Mouse (Mus musculus) embryonic facial prominence, embryonic 13.5 days (tissue): ENCODE measurements around the gene Pdcd2l. TPM values are rescaled to one million over a fixed set of nuclear protein-coding genes. Genes with fewer than 3 reads are reported as not detected.

ENCODE experiments used
- polyA plus RNA-seq: library from polyadenylated mRNA; unstranded; fragments of >200 nt; fragmentation: Nextera tagmentation; extraction: Ambion mirVana; gene quantifications from 2 replicates; pipeline ENCODE4 v1.2.1, GENCODE M21; 2015

The Pdcd2l gene
- polyA plus RNA-seq, 1 experiment from 2014 or later, result 59.4 TPM

Other genes with a start within 250 kb of the Pdcd2l start
- gene Scgb2b27, start 182.7 kb downstream of the Pdcd2l start, polyA plus RNA-seq, result not detected in 2 replicates
- gene Scgb1b27, start 175.2 kb downstream of the Pdcd2l start, polyA plus RNA-seq, result not detected in 2 replicates
- gene Scgb1b30, start 101.2 kb downstream of the Pdcd2l start, polyA plus RNA-seq, result not detected in 2 replicates
- gene Wtip, start 63.4 kb downstream of the Pdcd2l start, polyA plus RNA-seq, result 6.8 and 9.2 TPM in 2 replicates
- 226 and 239 TPM in 2 replicates for gene Uba2, start 27.1 kb downstream of the Pdcd2l start, polyA plus RNA-seq
- 221 and 235 TPM in 2 replicates for gene Gpi1, start 33.7 kb upstream of the Pdcd2l start, polyA plus RNA-seq
- not detected in 2 replicates for gene Gm6096, start 54.4 kb upstream of the Pdcd2l start, polyA plus RNA-seq
- 22.3 and 23.6 TPM in 2 replicates for gene 4931406P16Rik, start 116.9 kb upstream of the Pdcd2l start, polyA plus RNA-seq
- 96.6 and 98.6 TPM in 2 replicates for gene Lsm14a, start 196.7 kb upstream of the Pdcd2l start, polyA plus RNA-seq